Mouse (Mus musculus) MEL (cell line): Measurements from ENCODE around the gene Kirrel3.

Experiments
- CHD1 ChIP-seq: IDR thresholded peaks from 2 replicates; pipeline ENCODE4 v1.6.1; 2012; ENCODE audit warnings: low read depth, mild to moderate bottlenecking, inconsistent platforms, low read length, improper control_type of control experiment
- CHD2 ChIP-seq: IDR thresholded peaks from 2 replicates; pipeline ENCODE4 v1.6.1; 2011; ENCODE audit warnings: low read length, improper control_type of control experiment
- CTCF ChIP-seq, 3 experiments: IDR thresholded peaks in 2 of 3; conservative IDR thresholded peaks in 1 of 3; 2 replicates each; pipeline ENCODE4 v1.5.1; 2011 to 2012; ENCODE audit warnings: low read length in 3 of 3, low read depth in 2 of 3, mild to moderate bottlenecking in 2 of 3, improper control_type of control experiment in 1 of 3, inconsistent platforms in 1 of 3, mixed read lengths in 1 of 3, moderate library complexity in 1 of 3; ENCODE audit not compliant: control insufficient read depth in 1 of 3, insufficient read depth in 1 of 3, poor library complexity in 1 of 3, severe bottlenecking in 1 of 3
- EP300 ChIP-seq, 2 experiments: IDR thresholded peaks; 2 replicates each; pipeline ENCODE4 v1.6.1; 2011; ENCODE audit warnings: improper control_type of control experiment in 2 of 2, low read length in 2 of 2, low read depth in 1 of 2, mild to moderate bottlenecking in 1 of 2
- JUND ChIP-seq: IDR thresholded peaks from 2 replicates; pipeline ENCODE4 v1.6.1; 2011; ENCODE audit warnings: low read depth, mild to moderate bottlenecking, improper control_type of control experiment, low read length
- MAX ChIP-seq: IDR thresholded peaks from 2 replicates; pipeline ENCODE4 v1.6.1; 2011; ENCODE audit warnings: low read length, improper control_type of control experiment
- MEF2A ChIP-seq: IDR thresholded peaks from 2 replicates; pipeline ENCODE4 v1.6.1; 2014; ENCODE audit warnings: low read depth, mild to moderate bottlenecking, inconsistent platforms, low read length, improper control_type of control experiment; ENCODE audit not compliant: poor library complexity, insufficient replicate concordance, severe bottlenecking; ENCODE audit errors: extremely low read depth
- NRF1 ChIP-seq: IDR thresholded peaks from 2 replicates; pipeline ENCODE4 v1.6.1; 2014; ENCODE audit warnings: low read depth, mild to moderate bottlenecking, inconsistent platforms, low read length, improper control_type of control experiment, moderate library complexity; ENCODE audit not compliant: poor library complexity, insufficient read depth, severe bottlenecking
- POLR2A ChIP-seq, 2 experiments: IDR thresholded peaks; 2 replicates each; pipeline ENCODE4 v1.6.1; 2011 to 2012; ENCODE audit warnings: low read length in 2 of 2, mild to moderate bottlenecking in 2 of 2, control low read depth in 1 of 2, improper control_type of control experiment in 1 of 2, low read depth in 1 of 2, moderate library complexity in 1 of 2; ENCODE audit not compliant: control insufficient read depth in 1 of 2, insufficient read depth in 1 of 2, poor library complexity in 1 of 2
- POLR2AphosphoS2 ChIP-seq: IDR thresholded peaks from 2 replicates; pipeline ENCODE4 v1.6.1; 2011; ENCODE audit warnings: low read length, improper control_type of control experiment
- RAD21 ChIP-seq: IDR thresholded peaks from 2 replicates; pipeline ENCODE4 v1.6.1; 2011; ENCODE audit warnings: mild to moderate bottlenecking, low read depth, low read length, improper control_type of control experiment
- TAL1 ChIP-seq: IDR thresholded peaks from 2 replicates; pipeline ENCODE4 v1.6.1; 2012; ENCODE audit warnings: mild to moderate bottlenecking, inconsistent platforms, low read length, moderate library complexity, mixed read lengths

GRCm38 (mm10) chr9:34975245-34975644, 489.6 kb downstream of the Kirrel3 start:
- TF ChIP-seq EP300 (IDR thresholded peaks at IDR 0.05; ENCODE audit: low read depth in 1 of 2, low read length in 2 of 2) (no peak), POLR2A (IDR thresholded peaks at IDR 0.05; ENCODE audit: control insufficient read depth in 1 of 2, insufficient read depth in 1 of 2, low read depth in 1 of 2, low read length in 2 of 2, poor library complexity in 1 of 2) (no peak), RAD21 (no peak), CHD1 (no peak), CTCF (IDR thresholded peaks at IDR 0.05 in 2 of 3, conservative IDR thresholded peaks at IDR 0.05 in 1 of 3; ENCODE audit: control insufficient read depth in 1 of 3, insufficient read depth in 1 of 3, low read depth in 2 of 3, low read length in 3 of 3, poor library complexity in 1 of 3, severe bottlenecking in 1 of 3) (no peak), JUND (no peak), POLR2AphosphoS2 (no peak), NRF1 (no peak), MEF2A (no peak), CHD2 (no peak), MAX (no peak), TAL1 (no peak)
